Mouse (Mus musculus): ENCODE measurements around the gene Entpd7. TPM values are rescaled to one million over a fixed set of nuclear protein-coding genes. Genes with fewer than 3 reads are reported as not detected.

Entpd7 gene
- polyA plus RNA-seq, 1 experiment, result 4.1 TPM

- Histone ChIP-seq H3K4me3 (replicated peaks; ENCODE audit: extremely low read depth, low read depth, low read length) (no peak overlapping the region), H3K4me1 (ENCODE audit: control insufficient read depth, insufficient read depth, low read length) (no peaks in the 10 kb centered on the region)
- WGBS, result 53% methylated on average over 6 of the region's 6 CpGs
- no peak for DNase-seq
- TF ChIP-seq POLR2A (IDR thresholded peaks at IDR 0.05; ENCODE audit: borderline replicate concordance, extremely low read depth, low read depth, low read length), result no peak
Observed at GRCm38 (mm10) chr19:43659632-43660031, 29.8 kb upstream of the Entpd7 start.

GRCm38 (mm10) chr19:43660774-43661173 is 28.7 kb upstream of the Entpd7 start:
- DNase-seq, result no peak
- TF ChIP-seq POLR2A (IDR thresholded peaks at IDR 0.05; ENCODE audit: borderline replicate concordance, extremely low read depth, low read depth, low read length) (no peak), CTCF (IDR thresholded peaks at IDR 0.05; ENCODE audit: insufficient read depth, low read length) (no peak)
- Histone ChIP-seq H3K4me3 (replicated peaks; ENCODE audit: extremely low read depth, low read depth, low read length) (no peak overlapping the region), H3K4me1 (ENCODE audit: control insufficient read depth, insufficient read depth, low read length) (no peaks in the 10 kb centered on the region)
- 80% methylated on average over 9 of the region's 9 CpGs for WGBS

- TF ChIP-seq CTCF (IDR thresholded peaks at IDR 0.05; ENCODE audit: insufficient read depth, low read length) (peak; percentile 24; the same call in 1 of the 2 replicates), POLR2A (IDR thresholded peaks at IDR 0.05; ENCODE audit: borderline replicate concordance, extremely low read depth, low read depth, low read length) (no peak)
- no peak for DNase-seq
- Histone ChIP-seq H3K4me3 (replicated peaks; ENCODE audit: extremely low read depth, low read depth, low read length) (no peak overlapping the region), H3K4me1 (ENCODE audit: control insufficient read depth, insufficient read depth, low read length) (no peaks in the 10 kb centered on the region)
- 53% methylated on average over 19 of the region's 19 CpGs for WGBS
Observed at GRCm38 (mm10) chr19:43662176-43662967, 27.1 kb upstream of the Entpd7 start.

- Histone ChIP-seq H3K4me1 (ENCODE audit: control insufficient read depth, insufficient read depth, low read length) (no peaks in the 10 kb centered on the region), H3K4me3 (replicated peaks; ENCODE audit: extremely low read depth, low read depth, low read length) (no peak overlapping the region)
- 76% methylated on average over 8 of the region's 8 CpGs for WGBS
- TF ChIP-seq CTCF (IDR thresholded peaks at IDR 0.05; ENCODE audit: insufficient read depth, low read length), result no peak
- no peak for TF ChIP-seq POLR2A (IDR thresholded peaks at IDR 0.05; ENCODE audit: borderline replicate concordance, extremely low read depth, low read depth, low read length)
- DNase-seq, result no peak
Observed at GRCm38 (mm10) chr19:43663471-43663870, 26.0 kb upstream of the Entpd7 start.

- no peak for DNase-seq
- H3K4me1 ChIP-seq (ENCODE audit: control insufficient read depth, insufficient read depth, low read length), result no peaks in the 10 kb centered on the region
- no peak overlapping the region for H3K4me3 ChIP-seq (replicated peaks; ENCODE audit: extremely low read depth, low read depth, low read length)
- no peak for TF ChIP-seq POLR2A (IDR thresholded peaks at IDR 0.05; ENCODE audit: borderline replicate concordance, extremely low read depth, low read depth, low read length)
- TF ChIP-seq CTCF (IDR thresholded peaks at IDR 0.05; ENCODE audit: insufficient read depth, low read length), result peak; percentile 72
- 64% methylated on average over 12 of the region's 12 CpGs for WGBS
Observed at GRCm38 (mm10) chr19:43665441-43666048, 23.9 kb upstream of the Entpd7 start.

- Histone ChIP-seq H3K4me1 (ENCODE audit: control insufficient read depth, insufficient read depth, low read length) (no peaks in the 10 kb centered on the region), H3K4me3 (replicated peaks; ENCODE audit: extremely low read depth, low read depth, low read length) (no peak overlapping the region)
- TF ChIP-seq POLR2A (IDR thresholded peaks at IDR 0.05; ENCODE audit: borderline replicate concordance, extremely low read depth, low read depth, low read length) (no peak), CTCF (IDR thresholded peaks at IDR 0.05; ENCODE audit: insufficient read depth, low read length) (no peak)
- no peak for DNase-seq
- 80% methylated on average over 22 of the region's 22 CpGs for WGBS
Observed at GRCm38 (mm10) chr19:43666661-43667429, 22.6 kb upstream of the Entpd7 start.

- no peak for DNase-seq
- no peaks in the 10 kb centered on the region for H3K4me1 ChIP-seq (ENCODE audit: control insufficient read depth, insufficient read depth, low read length)
- WGBS, result 62% methylated on average over 4 of the region's 4 CpGs
- no peak overlapping the region for H3K4me3 ChIP-seq (replicated peaks; ENCODE audit: extremely low read depth, low read depth, low read length)
- TF ChIP-seq CTCF (IDR thresholded peaks at IDR 0.05; ENCODE audit: insufficient read depth, low read length) (no peak), POLR2A (IDR thresholded peaks at IDR 0.05; ENCODE audit: borderline replicate concordance, extremely low read depth, low read depth, low read length) (no peak)
Observed at GRCm38 (mm10) chr19:43667430-43667809, 22.1 kb upstream of the Entpd7 start.

- no peak overlapping the region for H3K4me3 ChIP-seq (replicated peaks; ENCODE audit: extremely low read depth, low read depth, low read length)
- no peak for TF ChIP-seq POLR2A (IDR thresholded peaks at IDR 0.05; ENCODE audit: borderline replicate concordance, extremely low read depth, low read depth, low read length)
- TF ChIP-seq CTCF (IDR thresholded peaks at IDR 0.05; ENCODE audit: insufficient read depth, low read length), result no peak
- peaks cover 4% of the 10 kb centered on the region for H3K4me1 ChIP-seq (ENCODE audit: control insufficient read depth, insufficient read depth, low read length)
- no peak for DNase-seq
- 60% methylated on average over 8 of the region's 8 CpGs for WGBS
Observed at GRCm38 (mm10) chr19:43669136-43669759, 20.2 kb upstream of the Entpd7 start.

GRCm38 (mm10) chr19:43671054-43671453 is 18.4 kb upstream of the Entpd7 start:
- peaks cover 5% of the 10 kb centered on the region for H3K4me1 ChIP-seq (ENCODE audit: control insufficient read depth, insufficient read depth, low read length)
- TF ChIP-seq CTCF (IDR thresholded peaks at IDR 0.05; ENCODE audit: insufficient read depth, low read length) (no peak), POLR2A (IDR thresholded peaks at IDR 0.05; ENCODE audit: borderline replicate concordance, extremely low read depth, low read depth, low read length) (no peak)
- H3K4me3 ChIP-seq (replicated peaks; ENCODE audit: extremely low read depth, low read depth, low read length), result no peak overlapping the region
- WGBS, result 67% methylated on average over 7 of the region's 7 CpGs
- no peak for DNase-seq
